Mouse (Mus musculus): ENCODE data around the gene Hsd17b6. TPM values are rescaled to one million over a fixed set of nuclear protein-coding genes. Genes with fewer than 3 reads are reported as not detected.

Gene Hsd17b6
- polyA plus RNA-seq (2012; rRNA removed), result 0.10 TPM in 1 of 2 replicates, not detected in the other

GRCm38 (mm10) chr10:128007446-128007845 lies at the start of gene Hsd17b6:
TSS of gene Hsd17b6 (minus strand) at chr10:128007611.

GRCm38 (mm10) chr10:128015068-128015934 lies 7.9 kb upstream of the Hsd17b6 start, which contains the start of gene Prim1:
TSS of gene Prim1 (plus strand) at chr10:128015168.

Other genes with a start within 250 kb of the Hsd17b6 start
- gene Rdh1, start 247.9 kb downstream of the Hsd17b6 start, polyA plus RNA-seq (2012; rRNA removed), result 0.12 and 0.14 TPM in 2 replicates
- 0.06 and 0.10 TPM in 2 replicates for gene Rdh16f1, start 247.8 kb downstream of the Hsd17b6 start, polyA plus RNA-seq (2012; rRNA removed)
- gene Rdh9, start 231.2 kb downstream of the Hsd17b6 start, polyA plus RNA-seq (2012; rRNA removed), result 0.02 and 0.05 TPM in 2 replicates
- 0.01 and 0.02 TPM in 2 replicates for gene Rdh16, start 206.5 kb downstream of the Hsd17b6 start, polyA plus RNA-seq (2012; rRNA removed)
- 0.02 and 0.05 TPM in 2 replicates for gene Rdh19, start 157.7 kb downstream of the Hsd17b6 start, polyA plus RNA-seq (2012; rRNA removed)
- gene Rdh16f2, start 141.1 kb downstream of the Hsd17b6 start, polyA plus RNA-seq (2012; rRNA removed), result 0.09 and 0.12 TPM in 2 replicates
- 1.0 and 1.3 TPM in 2 replicates for gene Rdh7, start 118.8 kb downstream of the Hsd17b6 start, polyA plus RNA-seq (2012; rRNA removed)
- 0.02 TPM in 1 of 2 replicates, not detected in the other for gene Sdr9c7, start 109.1 kb downstream of the Hsd17b6 start, polyA plus RNA-seq (2012; rRNA removed)
- 45.2 and 51.2 TPM in 2 replicates for gene Prim1, start 7.6 kb upstream of the Hsd17b6 start, polyA plus RNA-seq (2012; rRNA removed)
- gene Naca, start 28.0 kb upstream of the Hsd17b6 start, polyA plus RNA-seq (2012; rRNA removed), result 343 and 396 TPM in 2 replicates
- gene Ptges3, start 51.3 kb upstream of the Hsd17b6 start, polyA plus RNA-seq (2012; rRNA removed), result 45.9 and 53.1 TPM in 2 replicates
- gene Atp5b, start 75.7 kb upstream of the Hsd17b6 start, polyA plus RNA-seq (2012; rRNA removed), result 942 and 1,051 TPM in 2 replicates
- 9.0 and 10.6 TPM in 2 replicates for gene Baz2a, start 84.0 kb upstream of the Hsd17b6 start, polyA plus RNA-seq (2012; rRNA removed)
- gene Rbms2, start 172.7 kb upstream of the Hsd17b6 start, polyA plus RNA-seq (2012; rRNA removed), result 10.2 and 10.3 TPM in 2 replicates
- 4.7 and 5.8 TPM in 2 replicates for gene Gls2, start 186.8 kb upstream of the Hsd17b6 start, polyA plus RNA-seq (2012; rRNA removed)
- 11.3 and 14.6 TPM in 2 replicates for gene Spryd4, start 204.2 kb upstream of the Hsd17b6 start, polyA plus RNA-seq (2012; rRNA removed)
- gene Mip, start 218.2 kb upstream of the Hsd17b6 start, polyA plus RNA-seq (2012; rRNA removed), result 0.02 TPM in 2 replicates
- gene Timeless, start 224.5 kb upstream of the Hsd17b6 start, polyA plus RNA-seq (2012; rRNA removed), result 11.7 and 14.6 TPM in 2 replicates
- gene Apon, start 246.5 kb upstream of the Hsd17b6 start, polyA plus RNA-seq (2012; rRNA removed), result 0.76 and 0.77 TPM in 2 replicates

Data from liver, embryonic 14 days (tissue).